Mouse (Mus musculus) right cerebral cortex, adult 18-20 months (tissue): Measurements from ENCODE around the gene Hoxa4.

Experiments
- DNase-seq: peaks from one replicate; pipeline ENCODE4 v3.0.0; 2022; ENCODE audit warnings: mixed read lengths

The Hoxa4 gene

GRCm38 (mm10) chr6:52190906-52191810 is at the start of gene Hoxa4:
TSS of gene Hoxa4 (minus strand) at chr6:52191753.
- DNase-seq: no peak

GRCm38 (mm10) chr6:52241001-52241621 is 49.6 kb upstream of the Hoxa4 start:
- DNase-seq: no peak

- no peak for DNase-seq
Measured at GRCm38 (mm10) chr6:52240389-52241000, 48.9 kb upstream of the Hoxa4 start, which contains the start of gene Hoxa10. TSS of gene Hoxa10 (minus strand) at chr6:52240854.

DNA sequence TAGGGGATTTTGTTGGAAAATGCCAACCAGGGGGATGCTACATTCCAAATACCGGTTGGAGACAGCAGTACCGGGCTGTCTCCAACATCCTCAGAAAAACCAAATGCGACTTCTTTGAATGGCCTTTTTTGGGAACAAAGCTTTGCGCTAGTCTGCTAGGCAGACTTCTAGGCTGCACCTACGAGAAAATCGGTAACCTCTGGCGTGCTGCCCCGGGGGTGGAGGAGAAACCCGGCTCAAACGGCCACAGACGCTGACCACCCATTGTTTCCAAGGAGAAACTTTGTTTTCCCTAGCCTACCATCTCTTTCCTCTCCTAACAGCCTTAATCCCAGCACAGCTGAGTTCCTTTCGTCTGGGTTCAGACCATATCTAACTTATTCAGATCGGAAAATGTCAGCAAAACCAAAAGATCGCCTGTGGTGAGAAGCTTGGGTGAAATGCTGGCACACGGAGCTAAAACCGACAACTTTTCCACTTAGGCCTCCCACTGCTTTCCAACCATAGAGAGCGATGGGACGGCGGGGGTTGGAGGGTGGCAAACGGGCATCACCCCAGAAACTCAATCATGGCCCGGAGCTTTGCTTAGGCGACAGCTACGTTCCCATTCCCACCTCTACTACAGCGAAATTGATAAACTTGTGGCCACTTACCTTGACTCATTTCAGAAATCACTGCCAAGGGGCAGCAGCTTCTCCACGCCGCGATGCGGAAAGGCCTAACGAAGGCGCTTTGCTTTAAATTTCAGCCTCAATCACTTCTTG is 48.3 kb upstream of the Hoxa4 start:
- no peak for DNase-seq

DNA sequence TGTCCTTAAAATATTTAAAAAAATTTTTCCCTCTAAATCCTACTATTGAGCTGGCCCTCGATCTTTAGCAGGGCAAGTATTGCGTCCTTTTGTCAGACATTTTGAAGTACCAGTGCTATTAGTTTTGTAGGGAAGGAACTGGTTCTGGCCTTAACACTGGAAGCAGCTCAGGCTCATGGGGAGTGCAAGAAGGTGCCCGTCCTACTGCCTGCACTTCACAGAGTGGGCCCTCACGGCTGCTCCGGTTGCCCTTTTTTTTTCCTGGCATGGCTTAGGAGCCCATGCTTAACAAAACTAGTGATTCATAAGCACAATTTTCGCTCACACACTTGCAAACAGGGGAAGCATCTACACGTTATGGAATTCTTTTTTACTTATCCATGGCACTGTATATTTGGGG is 47.4 kb upstream of the Hoxa4 start:
- DNase-seq: no peak

- no peak for DNase-seq
Measured at GRCm38 (mm10) chr6:52238155-52238545, 46.6 kb upstream of the Hoxa4 start.

DNA sequence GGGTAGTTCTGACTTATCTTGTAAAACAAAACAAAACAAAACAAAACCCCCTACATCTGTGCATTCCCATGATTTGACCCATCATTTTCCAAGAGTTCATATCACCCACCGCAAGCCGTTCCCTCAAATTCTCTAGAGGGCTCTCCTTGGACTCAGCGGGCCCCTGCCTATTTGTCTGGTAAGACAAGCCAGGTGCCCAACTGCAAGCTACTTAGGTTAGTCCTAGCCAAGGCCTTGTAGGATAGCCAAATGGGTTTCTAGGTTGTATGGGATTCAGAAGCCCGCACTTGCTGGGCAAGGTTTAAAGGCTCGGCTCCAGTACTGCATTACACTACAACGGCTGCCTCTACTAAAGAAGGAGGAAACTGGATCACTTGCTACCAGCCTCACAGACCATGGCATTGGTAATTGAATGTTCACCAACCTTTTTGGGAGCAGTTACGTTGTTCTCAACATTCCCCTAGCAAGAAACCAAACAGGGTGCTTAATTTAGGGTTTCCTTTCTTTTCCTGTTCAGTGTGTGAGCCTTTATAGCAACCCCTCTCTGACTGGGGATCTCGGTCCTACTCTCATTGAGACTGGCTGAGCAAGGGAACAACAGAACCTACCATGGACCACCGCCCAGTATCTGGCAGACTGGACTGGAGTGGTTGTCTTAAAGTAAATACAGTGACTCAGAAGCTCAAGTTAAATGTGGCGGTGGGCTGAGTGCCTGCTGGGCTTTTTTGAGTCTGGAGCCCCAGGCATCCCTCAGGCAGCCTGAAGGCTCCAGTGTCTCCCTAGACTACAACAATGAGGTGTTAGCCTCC is 46.0 kb upstream of the Hoxa4 start:
- no peak for DNase-seq

DNA sequence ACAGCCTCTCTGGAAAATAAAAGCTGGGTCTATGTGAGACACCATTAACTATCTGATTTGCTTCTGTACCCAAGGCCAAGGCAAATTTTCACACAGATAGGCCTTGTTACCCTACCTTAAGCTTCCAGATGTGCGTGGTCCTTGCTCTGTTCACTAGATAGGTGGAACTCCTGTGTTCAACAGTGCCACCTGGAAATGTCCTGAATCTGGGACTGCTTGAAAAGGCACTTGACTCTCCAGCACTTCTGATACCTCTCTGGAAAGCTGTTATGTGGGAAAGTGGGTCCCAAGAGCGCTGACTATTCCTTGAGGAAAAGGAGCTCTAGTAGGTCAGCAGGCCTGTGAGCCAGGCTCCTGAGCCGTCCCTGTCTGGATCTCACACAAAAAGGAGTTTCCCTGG is 45.3 kb upstream of the Hoxa4 start:
- no peak for DNase-seq

- no peak for DNase-seq
Measured at GRCm38 (mm10) chr6:52235866-52236265, 44.3 kb upstream of the Hoxa4 start.

- no peak for DNase-seq
Measured at GRCm38 (mm10) chr6:52235267-52235666, 43.7 kb upstream of the Hoxa4 start.

DNA sequence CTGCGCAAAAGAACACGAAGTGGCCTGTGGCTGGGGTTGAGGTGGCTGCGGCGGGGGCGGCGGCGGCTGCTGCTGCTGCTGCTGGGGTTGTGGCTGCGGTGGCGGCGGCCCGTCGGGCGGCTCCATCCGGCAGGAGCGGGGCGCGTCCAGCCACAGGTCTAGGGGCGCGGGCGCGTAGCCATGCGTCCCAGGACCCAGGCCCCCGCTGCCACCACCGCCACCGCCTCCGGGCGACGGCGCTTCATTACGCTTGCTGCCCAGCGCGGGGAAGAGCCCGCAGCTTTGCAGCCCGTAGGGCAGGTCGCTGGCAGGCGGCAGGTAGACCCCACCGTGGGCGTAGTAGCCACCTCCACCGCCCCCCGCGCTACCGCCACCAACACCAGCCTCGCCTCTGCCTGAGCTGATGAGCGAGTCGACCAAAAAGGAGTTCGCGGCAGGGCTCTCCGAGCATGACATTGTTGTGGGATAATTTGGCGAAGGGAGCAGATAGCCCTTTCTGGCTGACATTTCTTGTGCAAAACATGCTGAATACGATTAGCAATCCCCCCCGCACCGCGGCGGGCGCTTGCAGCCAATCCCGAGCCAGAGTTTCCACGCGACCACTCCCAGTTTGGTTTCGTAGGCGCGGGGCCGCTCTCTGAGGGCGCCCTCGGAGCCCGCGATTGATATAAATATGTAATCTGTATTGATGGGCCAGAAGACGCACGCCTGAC is 43.0 kb upstream of the Hoxa4 start:
- DNase-seq: no peak

- no peak for DNase-seq
Measured at GRCm38 (mm10) chr6:52233546-52234427, 42.2 kb upstream of the Hoxa4 start.

DNA sequence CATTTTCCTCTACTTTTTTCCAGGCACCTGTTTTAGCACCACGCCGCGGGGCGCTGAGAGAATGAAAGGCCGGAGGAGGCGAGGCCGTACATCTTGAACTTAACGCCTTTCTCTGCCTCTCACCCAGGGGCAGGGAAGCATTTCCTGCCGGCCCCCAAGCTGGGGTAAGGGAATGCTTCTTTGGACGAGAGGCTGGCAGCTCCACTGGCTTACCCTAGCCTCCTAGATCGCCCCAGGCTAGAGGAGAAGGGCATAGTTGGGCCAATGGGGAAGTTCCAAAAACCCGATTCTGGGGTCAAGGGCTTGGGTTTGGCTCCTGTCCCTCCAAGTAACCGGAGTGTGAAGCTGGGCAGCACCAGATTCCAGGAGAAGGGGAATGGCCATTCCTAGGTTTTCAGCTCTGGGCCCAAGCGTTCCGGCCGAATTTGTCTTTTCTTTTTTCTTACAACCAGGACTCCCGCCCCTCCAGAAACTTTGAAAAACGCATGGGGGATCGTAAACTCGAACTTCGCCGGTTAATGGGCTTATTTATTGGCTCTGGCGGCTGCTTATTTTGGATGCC is 41.5 kb upstream of the Hoxa4 start:
- no peak for DNase-seq

DNA sequence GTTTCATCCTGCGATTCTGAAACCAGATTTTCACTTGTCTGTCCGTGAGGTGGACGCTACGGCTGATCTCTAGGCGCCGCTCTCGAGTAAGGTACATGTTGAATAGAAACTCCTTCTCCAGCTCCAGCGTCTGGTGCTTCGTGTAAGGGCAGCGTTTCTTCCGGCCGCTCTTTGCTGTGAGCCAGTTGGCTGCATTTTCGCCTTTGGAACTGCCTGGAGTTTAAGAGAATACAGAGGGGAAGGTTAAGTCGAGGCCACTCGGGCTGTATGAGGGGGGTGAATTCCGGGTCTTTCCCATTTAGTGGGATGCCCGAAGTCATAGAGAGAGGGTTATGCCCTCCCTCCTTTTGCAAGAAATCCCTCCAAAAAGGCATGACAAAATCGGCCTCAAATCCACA is 41.0 kb upstream of the Hoxa4 start:
- DNase-seq: no peak

- DNase-seq: no peak
Measured at GRCm38 (mm10) chr6:52231885-52232567, 40.5 kb upstream of the Hoxa4 start.

DNA sequence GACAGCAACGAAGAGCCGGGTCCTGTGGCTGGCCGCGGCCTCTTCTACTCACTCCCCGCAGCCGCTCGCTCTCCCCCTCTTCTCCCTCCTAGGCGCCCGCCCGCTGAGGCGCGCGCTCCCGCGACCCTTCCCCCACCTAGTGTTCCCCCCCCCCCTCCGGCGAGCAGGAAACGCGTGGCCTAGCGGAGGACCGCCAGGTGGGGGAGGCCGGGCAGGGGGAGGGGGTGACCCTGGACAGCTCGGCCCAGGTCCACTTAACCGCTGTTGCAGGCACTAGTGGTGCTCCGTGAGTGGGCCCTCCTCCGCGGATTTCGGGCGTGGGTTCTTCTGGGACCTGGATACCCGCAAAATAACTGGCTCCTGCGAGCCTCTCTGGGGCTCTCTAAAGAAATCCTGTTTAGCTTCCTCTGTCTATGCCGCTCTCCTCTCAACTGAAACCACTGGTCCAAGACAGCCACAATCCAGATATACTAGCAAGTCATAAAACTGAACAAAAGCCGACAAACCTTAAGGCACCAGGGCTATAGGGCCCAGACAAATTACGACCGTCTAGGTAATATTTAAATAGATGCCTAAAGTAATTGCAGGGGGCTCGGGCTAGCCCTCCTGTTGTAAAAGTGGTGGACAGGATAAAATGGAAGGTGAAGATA is 39.1 kb upstream of the Hoxa4 start, which contains the start of gene Hoxa9:
Hoxa9 (minus strand) TSS at position 574 of the 650 bp plus-strand sequence.
- no peak for DNase-seq

- no peak for DNase-seq
Measured at GRCm38 (mm10) chr6:52229558-52230416, 38.2 kb upstream of the Hoxa4 start.
